Comparison of ENCODE assay signal across 8 mouse cellular contexts in genomic region chr8:124231176-124231484, GRCm38 (mm10). TPM values are rescaled to one million over a fixed set of nuclear protein-coding genes. Genes with fewer than 3 reads are reported as not detected.
A peak's percentile ranks its signal among the peaks of the same experiment; 100 is the strongest.
DNase-seq lines count a peak whose midpoint lies in the region; ATAC-seq lines count a peak whose summit lies in the region.

Gene Galnt2, plus strand, starts transcription at chr8:124231391.

- H3K36me3 ChIP-seq in intestine, embryonic 16.5 days (ENCODE audit: control insufficient read depth, insufficient read depth, low read length): no peaks in the 10 kb centered on the region

- H3K9me3 ChIP-seq in intestine, embryonic 16.5 days (ENCODE audit: control insufficient read depth, low read length): no peaks in the 10 kb centered on the region

- peak within 1 kb of the TSS; percentile 91 for H3K9ac ChIP-seq in intestine, embryonic 16.5 days (ENCODE audit: low read depth, low read length)

- 1% methylated on average over 39 of the region's 53 CpGs for WGBS in intestine, embryonic 16.5 days

- intact Hi-C loops in left cerebral cortex, postnatal 25 days (cut with DNase I): loop anchor here (5.0 kb wide), 5 partner anchors 46 to 179 kb away; no protein-coding TSS in a partner anchor

- H3K4me3 ChIP-seq in intestine, embryonic 16.5 days (ENCODE audit: low read length): peak within 1 kb of the TSS; percentile 86

- peak within 1 kb of the TSS; percentile 79 for H3K4me2 ChIP-seq in intestine, embryonic 16.5 days (ENCODE audit: low read depth, low read length)

- H3K4me1 ChIP-seq in intestine, embryonic 16.5 days (ENCODE audit: control insufficient read depth, insufficient read depth, low read length): peaks cover 21% of the 10 kb centered on the region

- peak; percentile 90 for ATAC-seq in intestine, embryonic 16.5 days

- H3K27me3 ChIP-seq in intestine, embryonic 16.5 days (replicated peaks; ENCODE audit: control insufficient read depth, insufficient read depth, low read length): no peaks in the 10 kb centered on the region

- peak; percentile 94 for DNase-seq in adrenal gland, adult 2 months
- peak; percentile 91 for DNase-seq in embryo, embryonic 10.5 days (ENCODE audit: low spot score)
- peak; percentile 81 to 87 for DNase-seq in gastrocnemius, postnatal 4 days (ENCODE audit: low spot score in 2 of 2)
- peak; percentile 91 to 92 for DNase-seq in left cerebral cortex, postnatal 25 days (ENCODE audit: low spot score in 2 of 2)
- peak; percentile 81 for DNase-seq in mesoderm, embryonic 11.5 days (ENCODE audit: low read depth, low spot score)
- DNase-seq in right cerebral cortex, postnatal 36 days (ENCODE audit: low spot score in 2 of 2): peak; percentile 89 to 90
- DNase-seq in urinary bladder, postnatal 4 days (ENCODE audit: low spot score in 2 of 2): peak; percentile 83 to 85

- H3K27ac ChIP-seq in intestine, embryonic 16.5 days (ENCODE audit: low read length): peak within 1 kb of the TSS; percentile 73

RNA-seq across cellular contexts. Expression of gene Galnt2, which starts in this region (rescaled TPM):
- total RNA-seq in adrenal gland, adult 2 months (2021): 10 to 100 TPM; 46.9 to 64.0 TPM
- polyA plus RNA-seq in adrenal gland, adult 2 months (2012; rRNA removed): 11.1 and 11.4 TPM in 2 replicates
- total RNA-seq in gastrocnemius, postnatal 4 days (2021): 10 to 100 TPM; 47.4 to 54.6 TPM
- 35.1 and 35.9 TPM in 2 replicates for polyA plus RNA-seq in intestine, embryonic 16.5 days (2015; fragmentation: Nextera tagmentation; extraction: Ambion mirVana)
- 10 to 100 TPM; 41.0 to 59.6 TPM for total RNA-seq in left cerebral cortex, postnatal 25 days (2021)

Comparison
In these comparisons a context has a peak if more than half of its experiments do, and no peak if none do; other contexts are left out.
1. Peak in every context shown above with its lines: DNase-seq, ATAC-seq, H3K4me3 ChIP-seq and H3K27ac ChIP-seq.